Mouse (Mus musculus) pancreas, adult 10 weeks (tissue): Measurements from ENCODE around the gene Cep152. TPM values are rescaled to one million over a fixed set of nuclear protein-coding genes. Genes with fewer than 3 reads are reported as not detected.

Experiments used
- polyA plus RNA-seq: library from polyadenylated mRNA; stranded (reverse); fragments of 350-450 nt; fragmentation: Illumina TruSeq; extraction: RNeasy Lipid Tissue Mini Kit (QIAGEN cat#74804); gene quantifications from one replicate; pipeline ENCODE4 v1.2.3, GENCODE M21; 2015; ENCODE audit warnings: low read depth, low replicate concordance; ENCODE audit not compliant: insufficient read depth

Gene Cep152
- 1.4 TPM for polyA plus RNA-seq

GRCm38 (mm10) chr2:125624837-125625351, at the start of gene Cep152:
Cep152 (minus strand) TSS chr2:125625113.

GRCm38 (mm10) chr2:125672957-125673631, 48.2 kb upstream of the Cep152 start, which contains the start of gene Eid1:
Eid1 (plus strand) TSS chr2:125673095.

Other genes starting within 250 kb of the Cep152 start
- not detected for gene Gm9913, start 120.0 kb downstream of the Cep152 start, polyA plus RNA-seq
- 11.5 TPM for gene Fbn1, start 117.1 kb downstream of the Cep152 start, polyA plus RNA-seq
- 23.2 TPM for gene Eid1, start 48.0 kb upstream of the Cep152 start, polyA plus RNA-seq
- gene Shc4, start 99.0 kb upstream of the Cep152 start, polyA plus RNA-seq: not detected
- gene Secisbp2l, start 157.8 kb upstream of the Cep152 start, polyA plus RNA-seq: 5.6 TPM
- gene Galk2, start 234.0 kb upstream of the Cep152 start, polyA plus RNA-seq: 6.8 TPM
- gene Cops2, start 234.0 kb upstream of the Cep152 start, polyA plus RNA-seq: 13.3 TPM